Mouse (Mus musculus): ENCODE results near the gene Kdm4d. TPM values are rescaled to one million over a fixed set of nuclear protein-coding genes. Genes with fewer than 3 reads are reported as not detected.
"Not testable (repeated sequence)": the region's sequence is repeated elsewhere in the genome, so short reads cannot be mapped to it uniquely, and the experiment has no call there.

Gene Kdm4d
- polyA plus RNA-seq, 1 experiment = 0.02 TPM

GRCm38 (mm10) chr9:14518105-14518504, 17.8 kb upstream of the Kdm4d start:
- H3K4me3 ChIP-seq (ENCODE audit: insufficient read depth, poor library complexity, severe bottlenecking) = no peak overlapping the region
- no peaks in the 10 kb centered on the region for H3K27me3 ChIP-seq (ENCODE audit: control insufficient read depth, insufficient read depth, insufficient read length)
- H3ac ChIP-seq (ENCODE audit: control insufficient read depth, insufficient read length, low read depth) = no peak overlapping the region
- H3K36me3 ChIP-seq (ENCODE audit: control insufficient read depth, insufficient read depth) = peaks cover 6% of the 10 kb centered on the region
- TF ChIP-seq FOSL1 (IDR thresholded peaks at IDR 0.05; ENCODE audit: insufficient read depth, low read length, poor library complexity, severe bottlenecking) = no peak
- TF ChIP-seq CTCF (IDR thresholded peaks at IDR 0.05; ENCODE audit: control insufficient read depth, insufficient read depth, insufficient read length) = no peak
- TF ChIP-seq MYOG (IDR thresholded peaks at IDR 0.05; ENCODE audit: control insufficient read depth, extremely low read depth, insufficient read length) = no peak
- TF ChIP-seq CEBPB (IDR thresholded peaks at IDR 0.05; ENCODE audit: low read depth) = no peak
- TF ChIP-seq MYOD1 (IDR thresholded peaks at IDR 0.05; ENCODE audit: control insufficient read depth, insufficient read length, low read depth) = no peak
- TF ChIP-seq USF1 (IDR thresholded peaks at IDR 0.05; ENCODE audit: low read depth) = no peak
- TF ChIP-seq MAX (IDR thresholded peaks at IDR 0.05) = no peak
- no peaks in the 10 kb centered on the region for H3K79me3 ChIP-seq (ENCODE audit: low read depth)
- H3K79me2 ChIP-seq (ENCODE audit: control insufficient read depth, insufficient read depth) = no peaks in the 10 kb centered on the region

GRCm38 (mm10) chr9:14517296-14517695, 17.0 kb upstream of the Kdm4d start:
- no peaks in the 10 kb centered on the region for H3K79me2 ChIP-seq (ENCODE audit: control insufficient read depth, insufficient read depth)
- no peak overlapping the region for H3ac ChIP-seq (ENCODE audit: control insufficient read depth, insufficient read length, low read depth)
- H3K36me3 ChIP-seq (ENCODE audit: control insufficient read depth, insufficient read depth) = peaks cover 11% of the 10 kb centered on the region
- H3K79me3 ChIP-seq (ENCODE audit: low read depth) = no peaks in the 10 kb centered on the region
- H3K27me3 ChIP-seq (ENCODE audit: control insufficient read depth, insufficient read depth, insufficient read length) = no peaks in the 10 kb centered on the region
- TF ChIP-seq CTCF (IDR thresholded peaks at IDR 0.05; ENCODE audit: control insufficient read depth, insufficient read depth, insufficient read length) = no peak
- no peak for TF ChIP-seq MYOG (IDR thresholded peaks at IDR 0.05; ENCODE audit: control insufficient read depth, extremely low read depth, insufficient read length)
- TF ChIP-seq MAX (IDR thresholded peaks at IDR 0.05) = no peak
- TF ChIP-seq MYOD1 (IDR thresholded peaks at IDR 0.05; ENCODE audit: control insufficient read depth, insufficient read length, low read depth) = no peak
- no peak for TF ChIP-seq USF1 (IDR thresholded peaks at IDR 0.05; ENCODE audit: low read depth)
- TF ChIP-seq CEBPB (IDR thresholded peaks at IDR 0.05; ENCODE audit: low read depth) = no peak
- TF ChIP-seq FOSL1 (IDR thresholded peaks at IDR 0.05; ENCODE audit: insufficient read depth, low read length, poor library complexity, severe bottlenecking) = no peak
- H3K4me3 ChIP-seq (ENCODE audit: insufficient read depth, poor library complexity, severe bottlenecking) = no peak overlapping the region

GRCm38 (mm10) chr9:14512633-14513445, 12.6 kb upstream of the Kdm4d start:
- Histone ChIP-seq H3K36me3 (ENCODE audit: control insufficient read depth, insufficient read depth) (peaks cover 38% of the 10 kb centered on the region), H3K4me3 (ENCODE audit: insufficient read depth, poor library complexity, severe bottlenecking) (no peak overlapping the region), H3ac (ENCODE audit: control insufficient read depth, insufficient read length, low read depth) (no peak overlapping the region), H3K79me2 (ENCODE audit: control insufficient read depth, insufficient read depth) (no peaks in the 10 kb centered on the region), H3K27me3 (ENCODE audit: control insufficient read depth, insufficient read depth, insufficient read length) (no peaks in the 10 kb centered on the region), H3K79me3 (ENCODE audit: low read depth) (no peaks in the 10 kb centered on the region)
- TF ChIP-seq FOSL1 (IDR thresholded peaks at IDR 0.05; ENCODE audit: insufficient read depth, low read length, poor library complexity, severe bottlenecking) (no peak), CTCF (IDR thresholded peaks at IDR 0.05; ENCODE audit: control insufficient read depth, insufficient read depth, insufficient read length) (peak; percentile 14)

DNA sequence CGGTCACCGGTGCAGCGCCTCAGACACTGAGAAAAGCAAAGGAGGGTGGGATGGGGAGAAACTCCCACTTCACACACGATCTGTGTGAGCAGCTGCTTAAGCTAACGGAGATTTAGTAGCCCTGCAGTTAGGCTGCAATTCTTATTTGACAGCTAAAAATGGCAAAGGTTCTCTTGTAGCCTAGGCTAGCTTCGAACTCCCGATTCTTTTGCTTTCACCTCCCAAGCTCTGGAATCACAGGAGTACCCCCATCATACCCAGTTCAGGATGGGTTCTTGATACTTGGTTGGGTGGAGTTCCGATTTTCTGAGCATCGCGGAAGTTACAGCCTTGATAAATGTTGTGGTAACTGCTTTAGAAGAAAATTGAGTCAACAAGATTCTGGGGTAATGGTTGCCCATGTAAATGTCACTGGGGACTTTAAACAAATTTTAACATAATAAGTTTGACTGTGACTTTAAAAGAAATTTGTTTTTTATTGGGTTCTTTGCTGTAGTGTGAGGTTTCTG, 688 bp upstream of the Kdm4d start:
- H3K79me2 ChIP-seq (ENCODE audit: control insufficient read depth, insufficient read depth) = peaks cover 20% of the 10 kb centered on the region
- H3K27me3 ChIP-seq (ENCODE audit: control insufficient read depth, insufficient read depth, insufficient read length) = no peaks in the 10 kb centered on the region
- H3ac ChIP-seq (ENCODE audit: control insufficient read depth, insufficient read length, low read depth) = peak overlapping the region; percentile 83
- H3K79me3 ChIP-seq (ENCODE audit: low read depth) = peaks cover 13% of the 10 kb centered on the region
- H3K36me3 ChIP-seq (ENCODE audit: control insufficient read depth, insufficient read depth) = peaks cover 40% of the 10 kb centered on the region
- TF ChIP-seq CTCF (IDR thresholded peaks at IDR 0.05; ENCODE audit: control insufficient read depth, insufficient read depth, insufficient read length) (no peak), USF1 (IDR thresholded peaks at IDR 0.05; ENCODE audit: low read depth) (no peak), MYOG (IDR thresholded peaks at IDR 0.05; ENCODE audit: control insufficient read depth, extremely low read depth, insufficient read length) (no peak), CEBPB (IDR thresholded peaks at IDR 0.05; ENCODE audit: low read depth) (no peak), MAX (IDR thresholded peaks at IDR 0.05) (no peak), FOSL1 (IDR thresholded peaks at IDR 0.05; ENCODE audit: insufficient read depth, low read length, poor library complexity, severe bottlenecking) (no peak), MYOD1 (IDR thresholded peaks at IDR 0.05; ENCODE audit: control insufficient read depth, insufficient read length, low read depth) (no peak)
- H3K4me3 ChIP-seq (ENCODE audit: insufficient read depth, poor library complexity, severe bottlenecking) = peak overlapping the region; percentile 80

- no peaks in the 10 kb centered on the region for H3K27me3 ChIP-seq (ENCODE audit: control insufficient read depth, insufficient read depth, insufficient read length)
- no peak overlapping the region for H3ac ChIP-seq (ENCODE audit: control insufficient read depth, insufficient read length, low read depth)
- H3K36me3 ChIP-seq (ENCODE audit: control insufficient read depth, insufficient read depth) = peaks cover 21% of the 10 kb centered on the region
- no peak overlapping the region for H3K4me3 ChIP-seq (ENCODE audit: insufficient read depth, poor library complexity, severe bottlenecking)
- peaks cover 20% of the 10 kb centered on the region for H3K79me2 ChIP-seq (ENCODE audit: control insufficient read depth, insufficient read depth)
- TF ChIP-seq FOSL1 (IDR thresholded peaks at IDR 0.05; ENCODE audit: insufficient read depth, low read length, poor library complexity, severe bottlenecking) (no peak), MYOD1 (IDR thresholded peaks at IDR 0.05; ENCODE audit: control insufficient read depth, insufficient read length, low read depth) (no peak), USF1 (IDR thresholded peaks at IDR 0.05; ENCODE audit: low read depth) (no peak), CEBPB (IDR thresholded peaks at IDR 0.05; ENCODE audit: low read depth) (no peak), CTCF (IDR thresholded peaks at IDR 0.05; ENCODE audit: control insufficient read depth, insufficient read depth, insufficient read length) (no peak), MAX (IDR thresholded peaks at IDR 0.05) (no peak), MYOG (IDR thresholded peaks at IDR 0.05; ENCODE audit: control insufficient read depth, extremely low read depth, insufficient read length) (no peak)
- H3K79me3 ChIP-seq (ENCODE audit: low read depth) = peaks cover 13% of the 10 kb centered on the region
Observed at GRCm38 (mm10) chr9:14498896-14499705, 1.2 kb downstream of the Kdm4d start.

- not testable (repeated sequence) for H3K27me3 ChIP-seq (ENCODE audit: control insufficient read depth, insufficient read depth, insufficient read length); H3K79me3 ChIP-seq (ENCODE audit: low read depth); H3K4me3 ChIP-seq (ENCODE audit: insufficient read depth, poor library complexity, severe bottlenecking); H3ac ChIP-seq (ENCODE audit: control insufficient read depth, insufficient read length, low read depth); H3K36me3 ChIP-seq (ENCODE audit: control insufficient read depth, insufficient read depth); H3K79me2 ChIP-seq (ENCODE audit: control insufficient read depth, insufficient read depth)
Observed at GRCm38 (mm10) chr9:14463668-14464067, 36.6 kb downstream of the Kdm4d start.

- H3K79me3 ChIP-seq (ENCODE audit: low read depth); H3K79me2 ChIP-seq (ENCODE audit: control insufficient read depth, insufficient read depth); H3K27me3 ChIP-seq (ENCODE audit: control insufficient read depth, insufficient read depth, insufficient read length); H3ac ChIP-seq (ENCODE audit: control insufficient read depth, insufficient read length, low read depth); H3K36me3 ChIP-seq (ENCODE audit: control insufficient read depth, insufficient read depth); H3K4me3 ChIP-seq (ENCODE audit: insufficient read depth, poor library complexity, severe bottlenecking): not testable (repeated sequence)
Observed at GRCm38 (mm10) chr9:14462536-14462935, 37.7 kb downstream of the Kdm4d start.
